Mouse (Mus musculus) E14TG2a.4 (cell line): Measurements from ENCODE around the gene Gys2.

ENCODE experiments used
- CTCF ChIP-seq: conservative IDR thresholded peaks from 2 replicates; pipeline ENCODE4 v1.5.1; 2014; ENCODE audit warnings: low read length
- NANOG ChIP-seq: IDR thresholded peaks from 2 replicates; pipeline ENCODE4 v1.6.1; 2014; ENCODE audit warnings: borderline replicate concordance, low read length, mixed read lengths
- POU5F1 ChIP-seq: IDR thresholded peaks from 2 replicates; pipeline ENCODE4 v1.6.1; 2014; ENCODE audit warnings: low read length, borderline replicate concordance

DNA sequence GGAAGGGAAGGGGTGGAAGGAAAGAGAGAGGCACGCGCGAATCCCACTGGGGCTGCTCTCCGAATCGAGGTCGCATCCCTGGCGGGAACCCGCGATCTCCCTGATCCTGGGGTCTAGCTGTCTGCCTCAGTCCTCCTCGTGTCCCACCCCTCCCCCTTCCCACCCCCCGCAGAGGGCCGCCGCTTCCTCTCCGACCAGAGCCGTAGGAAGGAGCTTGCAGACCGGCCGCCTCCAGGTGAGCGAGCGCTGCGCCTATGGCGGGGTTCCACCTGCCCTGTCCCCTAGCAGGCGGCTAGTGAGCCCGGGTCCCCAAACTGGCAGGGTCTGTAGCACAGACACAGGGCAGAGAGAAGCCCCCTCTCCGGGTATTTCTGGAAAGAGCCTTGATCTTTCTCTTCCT lies 58.3 kb downstream of the Gys2 start:
- TF ChIP-seq CTCF, result no peak
- no peak for TF ChIP-seq POU5F1
- TF ChIP-seq NANOG, result no peak
